Mouse (Mus musculus) central nervous system, embryonic 18 days (tissue): Measurements from ENCODE around the gene Arl11. TPM values are rescaled to one million over a fixed set of nuclear protein-coding genes. Genes with fewer than 3 reads are reported as not detected.

Experiments
- polyA plus RNA-seq: library from polyadenylated mRNA; depleted of rRNA; stranded (reverse); fragments of >200 nt; gene quantifications from 2 replicates; pipeline ENCODE4 v1.2.3, GENCODE M21; 2012; rRNA removed

Gene Arl11
- 0.40 and 0.41 TPM in 2 replicates for polyA plus RNA-seq

DNA sequence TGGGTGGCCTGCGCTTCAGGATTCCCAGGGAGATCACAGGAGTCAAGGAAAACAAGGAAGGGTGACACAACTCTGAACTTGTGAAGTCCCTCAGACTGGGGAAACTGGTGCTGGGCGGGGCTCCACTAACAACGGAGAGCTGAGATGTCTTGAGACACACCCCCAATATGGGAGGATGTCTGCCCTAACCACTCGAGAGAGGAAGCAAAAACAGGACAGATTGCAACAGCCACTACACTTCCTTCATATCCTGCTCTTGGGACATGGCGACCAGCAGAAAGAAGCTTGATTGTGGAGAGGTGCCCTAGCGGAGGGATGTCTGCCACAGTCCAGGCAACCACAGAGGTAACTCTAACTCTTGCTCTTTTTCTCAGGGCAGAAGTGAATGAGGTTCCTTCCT is at the start of gene Arl11:
TSS of gene Arl11 (plus strand) at position 161 of the 400 bp plus-strand sequence.

DNA sequence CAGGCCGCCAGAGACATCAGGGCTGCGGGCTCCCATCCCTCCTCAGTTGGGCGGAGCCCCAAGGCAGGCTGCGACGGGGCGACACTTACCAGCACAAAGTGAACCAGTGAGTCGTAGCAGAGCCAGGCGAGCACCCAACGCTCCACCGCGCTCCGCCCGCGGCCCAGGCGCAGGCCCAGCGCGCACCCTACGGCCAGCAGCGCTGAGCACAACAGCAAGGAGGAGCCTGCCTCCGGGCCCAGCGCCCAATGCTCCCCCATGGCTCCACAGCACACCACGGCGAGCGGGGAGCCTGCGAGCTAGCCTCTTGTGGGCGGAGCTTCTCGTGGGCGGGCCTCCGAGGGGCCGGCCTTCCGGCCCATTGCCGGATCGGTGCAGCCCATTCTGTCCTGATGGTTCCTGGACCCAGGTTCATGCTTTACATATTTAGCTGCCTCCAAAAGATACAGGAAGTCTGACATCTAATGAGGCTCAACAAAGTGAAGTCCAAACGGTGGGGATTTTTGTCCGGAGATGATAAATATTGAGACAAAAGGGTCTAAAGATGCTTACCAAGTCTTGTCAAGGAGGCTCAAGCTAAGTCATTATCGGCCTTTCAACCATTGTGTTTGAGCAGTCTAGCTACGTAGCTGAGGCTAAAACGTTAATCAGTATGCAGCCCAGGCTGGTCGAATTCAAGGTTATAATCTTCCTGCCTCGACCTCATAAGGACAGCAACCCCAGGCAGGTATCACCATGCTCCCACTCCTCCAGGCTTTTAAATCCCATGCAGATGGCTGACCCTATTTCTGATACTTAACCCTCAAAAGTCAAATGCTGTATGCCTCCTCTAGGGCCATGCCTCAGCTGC is 50.8 kb downstream of the Arl11 start, which contains the start of gene Ebpl:
TSS of gene Ebpl (minus strand) at position 309 of the 850 bp plus-strand sequence.

Other genes starting within 250 kb of the Arl11 start
- gene Sacs, start 171.3 kb upstream of the Arl11 start, polyA plus RNA-seq: 13.7 and 14.9 TPM in 2 replicates
- 0.08 and 1.5 TPM in 2 replicates for gene Sgcg, start 51.3 kb upstream of the Arl11 start, polyA plus RNA-seq
- 4.5 and 4.9 TPM in 2 replicates for gene Ebpl, start 50.7 kb downstream of the Arl11 start, polyA plus RNA-seq
- 57.5 and 61.4 TPM in 2 replicates for gene Kpna3, start 130.1 kb downstream of the Arl11 start, polyA plus RNA-seq
- gene Spryd7, start 247.1 kb downstream of the Arl11 start, polyA plus RNA-seq: 34.5 and 36.2 TPM in 2 replicates